Mouse (Mus musculus) C2C12 (cell line): ENCODE measurements at regions not wholly inside any gene's neighbourhood (a gene's known extent, or its start where the extent isn't known, plus 50 kb on each side); places are given as distances from the start of the nearest gene placed in this dataset.

Source experiments
- CTCF ChIP-seq: IDR thresholded peaks from one replicate; pipeline ENCODE4 v1.5.1; 2011; ENCODE audit not compliant: control insufficient read depth, insufficient read depth, insufficient read length
- MAX ChIP-seq: IDR thresholded peaks from one replicate; pipeline ENCODE4 v1.6.1; 2011; ENCODE audit warnings: mild to moderate bottlenecking, control low read depth
- MYOD1 ChIP-seq: IDR thresholded peaks from one replicate; pipeline ENCODE4 v1.6.1; 2011; ENCODE audit warnings: low read depth; ENCODE audit not compliant: control insufficient read depth, insufficient read length

DNA sequence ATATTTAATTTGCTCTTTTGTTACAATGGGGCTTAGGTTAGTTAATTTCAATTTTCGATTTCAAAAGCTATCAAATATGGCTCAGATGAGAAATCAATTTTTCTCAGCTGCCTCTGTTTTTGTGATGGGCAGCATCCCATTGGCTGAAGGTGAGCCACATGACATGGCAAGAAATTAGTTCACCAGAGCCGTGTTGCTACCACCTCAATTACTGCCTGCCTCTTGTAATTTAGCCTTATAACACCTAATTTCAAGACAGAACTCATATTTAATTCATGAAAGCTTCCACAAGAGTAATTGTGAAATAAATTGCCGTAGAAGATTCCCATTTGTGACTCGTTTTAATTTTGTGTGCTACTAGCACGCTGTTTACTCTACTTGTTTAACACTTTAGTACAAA, 262.9 kb downstream of the Nr2f2 start:
- TF ChIP-seq MYOD1 (no peak), MAX (no peak), CTCF (no peak)
